Mouse (Mus musculus) embryonic facial prominence, embryonic 11.5 days (tissue): Measurements from ENCODE around the gene Hoxa4. TPM values are rescaled to one million over a fixed set of nuclear protein-coding genes. Genes with fewer than 3 reads are reported as not detected.

Source experiments
- ATAC-seq: fragments of 200-750 bp; cut with Nextera tagmentation; replicated peaks from 2 replicates; pipeline ENCODE4 v1.8.0; 2017; ENCODE audit warnings: low read depth; ENCODE audit not compliant: insufficient number of reproducible peaks, low FRiP score, low TSS enrichment
- DNase-seq: peaks from one replicate; pipeline ENCODE4 v3.0.0-alpha.2; 2015; ENCODE audit warnings: low spot score
- H3K27ac ChIP-seq: fragments of 300-500 bp; sonication (generic); replicated peaks from 2 replicates; pipeline ENCODE4 v1.5.1; 2014; ENCODE audit warnings: mild to moderate bottlenecking, low read depth, low read length, control low read depth
- H3K27me3 ChIP-seq: fragments of 300-500 bp; sonication (generic); 2 replicates; pipeline ENCODE4 v1.6.1; 2014; ENCODE audit warnings: mild to moderate bottlenecking, low read length, moderate library complexity, mixed read lengths; ENCODE audit not compliant: control insufficient read depth, insufficient read depth
- H3K36me3 ChIP-seq: fragments of 300-500 bp; sonication (generic); replicated peaks from 2 replicates; pipeline ENCODE4 v1.6.1; 2014; ENCODE audit warnings: low read depth, mild to moderate bottlenecking, low read length, moderate library complexity, mixed read lengths; ENCODE audit not compliant: control insufficient read depth, insufficient read depth
- H3K4me1 ChIP-seq: fragments of 300-500 bp; sonication (generic); 2 replicates; pipeline ENCODE4 v1.6.1; 2014; ENCODE audit warnings: low read length, mixed read lengths; ENCODE audit not compliant: control insufficient read depth, insufficient read depth
- H3K4me2 ChIP-seq: fragments of 300-500 bp; sonication (generic); 2 replicates; pipeline ENCODE4 v1.6.1; 2014; ENCODE audit warnings: low read depth, mild to moderate bottlenecking, control low read depth, low read length, moderate library complexity
- H3K4me3 ChIP-seq: fragments of 300-500 bp; sonication (generic); 2 replicates; pipeline ENCODE4 v1.5.1; 2014; ENCODE audit warnings: low read depth, low read length, control low read depth
- H3K9ac ChIP-seq: fragments of 300-500 bp; sonication (generic); replicated peaks from 2 replicates; pipeline ENCODE4 v1.6.1; 2014; ENCODE audit warnings: mild to moderate bottlenecking, control low read depth, low read length
- H3K9me3 ChIP-seq: fragments of 300-500 bp; sonication (generic); replicated peaks from 2 replicates; pipeline ENCODE4 v1.6.1; 2016; ENCODE audit warnings: mild to moderate bottlenecking, low read length, inconsistent platforms, mixed read lengths; ENCODE audit not compliant: control insufficient read depth
- WGBS: fragments of 180-500 bp; shearing (Covaris S2); extraction: QIAGEN DNeasy Blood & Tissue Kit; methylation state at CpG from one replicate; pipeline ENCODE4 v1.1.7; 2014; 5-methylcytosine and 5-hydroxymethylcytosine counted together
- polyA plus RNA-seq: library from polyadenylated mRNA; unstranded; fragments of >200 nt; fragmentation: Nextera tagmentation; extraction: Ambion mirVana; gene quantifications from 2 replicates; pipeline ENCODE4 v1.2.1, GENCODE M21; 2014

Hoxa4 gene
- polyA plus RNA-seq, 1 experiment from 2014 or later, result 0.34 TPM

DNA sequence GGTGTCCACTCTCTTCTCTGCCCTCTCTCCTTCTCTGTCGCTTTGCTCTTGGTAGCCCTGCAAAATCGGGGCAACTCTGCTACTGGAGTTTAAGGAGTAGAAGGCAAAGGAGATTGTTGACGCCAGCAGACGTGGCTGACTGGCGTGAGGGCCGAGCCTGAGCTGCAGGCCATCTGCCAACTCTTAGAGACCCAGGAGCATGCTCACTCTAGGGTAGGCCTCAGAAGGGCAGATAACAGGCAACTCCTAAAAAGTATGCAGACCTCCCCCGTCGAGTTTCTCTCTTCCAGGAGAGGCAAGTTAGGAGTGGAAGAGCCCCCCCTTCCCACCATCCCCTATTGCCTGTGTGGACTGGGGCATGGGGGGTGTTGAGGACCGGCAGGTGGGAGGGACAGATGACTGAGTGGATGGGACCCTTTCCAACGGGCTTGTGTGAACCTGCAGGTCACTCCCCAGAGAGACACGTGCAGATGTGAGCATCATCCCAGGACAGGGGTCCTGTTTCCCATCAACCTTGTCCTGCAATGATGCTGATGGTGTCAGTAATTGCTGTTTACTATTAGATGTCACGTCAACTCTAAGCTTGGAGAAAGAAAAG is 32.3 kb downstream of the Hoxa4 start:
- ATAC-seq, result peak; percentile 18; the same call in 1 of the 2 replicates
- H3K9ac ChIP-seq, result no peak overlapping the region
- 4% methylated on average over 12 of the region's 12 CpGs for WGBS

DNA sequence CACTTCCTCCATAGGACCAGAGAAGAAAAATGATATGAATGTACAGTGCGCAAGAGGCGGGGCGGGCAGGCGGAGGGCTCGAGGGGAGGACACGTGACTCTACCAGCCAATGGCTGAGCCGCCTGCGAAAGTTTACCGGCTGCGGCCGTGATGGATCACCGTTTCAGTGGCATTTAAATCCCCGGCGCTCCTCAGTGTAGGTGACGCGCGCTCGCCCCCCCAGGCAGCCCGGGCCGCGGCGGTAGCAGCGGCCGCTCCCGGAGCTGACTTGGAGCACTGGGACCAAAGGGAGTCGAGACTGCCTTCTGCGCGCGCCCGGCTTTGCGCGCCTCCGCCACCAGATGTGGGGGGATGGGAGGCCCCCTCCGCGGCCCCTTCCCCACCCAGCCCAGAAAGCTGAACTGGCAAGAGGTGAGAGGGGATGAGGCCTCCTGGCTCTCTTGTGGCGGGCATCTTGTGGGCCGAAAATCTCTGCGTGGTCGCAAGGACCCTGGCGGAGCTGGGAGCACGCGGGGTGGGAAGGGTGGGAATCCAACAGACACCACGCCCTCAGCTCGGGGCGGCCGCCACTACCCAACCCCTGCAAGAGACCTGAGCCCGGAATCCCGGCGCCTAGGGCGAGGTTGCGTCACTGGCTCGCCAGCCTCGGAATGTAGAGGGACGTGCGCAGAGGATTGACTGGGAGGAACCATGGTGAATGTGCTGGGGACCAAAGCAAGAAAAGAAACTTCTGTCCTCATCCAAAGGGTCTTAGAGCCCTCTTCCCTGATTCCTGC is 33.1 kb downstream of the Hoxa4 start, which contains the start of gene Hoxa1:
Gene Hoxa1, minus strand, starts transcription at position 42 of the 776 bp plus-strand sequence.
- ATAC-seq (peak; percentile 73), DNase-seq (peak; percentile 83)
- WGBS, result under 1% methylated on average over 55 of the region's 55 CpGs
- Histone ChIP-seq H3K27ac (no peak within 1 kb of the TSS), H3K9me3 (no peaks in the 10 kb centered on the region), H3K9ac (peak within 1 kb of the TSS; percentile 50), H3K27me3 (peaks cover 77% of the 10 kb centered on the region), H3K4me2 (peak within 1 kb of the TSS; percentile 99), H3K4me1 (no peaks in the 10 kb centered on the region; the same call in 1 of the 2 replicates), H3K36me3 (no peaks in the 10 kb centered on the region), H3K4me3 (peak within 1 kb of the TSS; percentile 58)

More for the DNA sequence above, 32.3 kb downstream of the Hoxa4 start:
- Histone ChIP-seq H3K4me3 (peak overlapping the region; percentile 58), H3K4me2 (peak overlapping the region; percentile 99), H3K27me3 (peaks cover 79% of the 10 kb centered on the region), H3K4me1 (no peaks in the 10 kb centered on the region; the same call in 1 of the 2 replicates), H3K36me3 (no peaks in the 10 kb centered on the region), H3K9me3 (no peaks in the 10 kb centered on the region), H3K27ac (no peak overlapping the region)
- no peak for DNase-seq

DNA sequence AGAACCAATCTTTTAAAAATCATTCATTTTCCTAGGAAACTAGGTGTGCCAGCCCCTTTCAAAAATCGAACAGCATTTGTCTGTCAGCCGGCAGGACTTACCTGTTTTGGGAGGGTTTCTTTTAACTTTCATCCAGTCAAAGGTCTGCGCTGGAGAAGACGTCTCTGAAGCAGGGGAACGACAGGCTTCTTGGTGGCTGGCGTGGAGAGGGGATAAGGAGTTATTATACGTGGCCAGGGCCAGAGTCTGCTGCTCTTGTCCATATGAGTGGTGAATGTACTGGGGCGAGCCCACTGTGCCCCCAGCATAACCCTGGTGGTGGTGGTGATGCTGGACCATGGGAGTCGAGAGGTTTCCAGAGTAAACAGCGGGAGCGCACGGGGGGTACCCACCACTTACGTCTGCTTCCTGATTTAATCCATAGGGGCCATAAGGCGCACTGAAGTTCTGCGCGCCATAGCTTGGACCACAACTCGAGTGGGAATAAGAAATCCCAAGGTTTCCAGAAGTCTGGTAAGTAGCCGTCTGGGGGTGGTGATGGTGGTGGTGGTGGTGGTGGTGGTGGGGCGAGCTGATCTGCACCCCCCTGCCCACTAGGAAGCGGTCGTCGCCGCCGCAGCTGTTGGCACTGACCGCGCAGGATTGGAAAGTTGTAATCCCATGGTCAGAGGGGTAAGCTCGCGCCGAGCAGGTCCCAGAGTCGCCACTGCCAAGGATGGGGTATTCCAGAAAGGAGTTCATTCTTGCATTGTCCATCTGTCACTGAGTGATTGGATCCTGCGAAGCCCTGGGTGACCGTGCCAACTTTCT is 33.9 kb downstream of the Hoxa4 start:
- H3K4me1 ChIP-seq, result no peaks in the 10 kb centered on the region; the same call in 1 of the 2 replicates
- peaks cover 75% of the 10 kb centered on the region for H3K27me3 ChIP-seq
- ATAC-seq, result no peak; the same call in 1 of the 2 replicates
- 2% methylated on average over 32 of the region's 32 CpGs for WGBS
- no peaks in the 10 kb centered on the region for H3K36me3 ChIP-seq
- H3K27ac ChIP-seq, result no peak overlapping the region
- H3K4me3 ChIP-seq, result no peak overlapping the region
- DNase-seq, result peak; percentile 2
- no peaks in the 10 kb centered on the region for H3K9me3 ChIP-seq
- H3K9ac ChIP-seq, result no peak overlapping the region
- no peak overlapping the region; the same call in none of the 2 replicates for H3K4me2 ChIP-seq

DNA sequence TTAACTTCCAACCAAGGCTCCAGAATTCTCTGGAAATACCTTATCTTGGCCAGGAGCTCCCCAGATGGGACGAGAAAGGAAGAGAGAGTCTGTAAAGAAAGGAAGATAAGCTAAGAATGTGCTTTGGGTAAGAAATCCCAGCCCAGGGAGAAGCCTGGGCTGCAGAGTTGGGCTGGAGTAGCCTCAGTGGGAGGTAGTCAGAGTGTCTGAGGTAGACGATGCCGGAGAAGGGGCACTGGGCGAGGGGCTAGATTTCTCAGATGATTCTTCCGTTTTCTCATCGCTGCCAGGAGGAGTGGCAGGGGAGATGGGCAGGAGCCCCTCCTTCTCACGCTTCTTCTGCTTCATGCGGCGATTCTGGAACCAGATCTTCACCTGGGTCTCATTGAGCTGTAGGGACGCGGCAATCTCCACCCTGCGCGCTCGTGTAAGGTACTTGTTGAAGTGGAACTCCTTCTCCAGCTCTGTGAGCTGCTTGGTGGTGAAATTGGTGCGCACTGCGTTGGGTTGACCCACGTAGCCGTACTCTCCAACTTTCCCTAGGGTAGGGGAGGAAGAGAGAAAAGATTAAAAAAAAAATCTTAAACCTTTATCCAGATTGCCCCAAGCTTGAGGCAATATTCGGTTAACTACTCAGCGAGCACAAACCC is 34.9 kb downstream of the Hoxa4 start:
- no peak overlapping the region for H3K4me3 ChIP-seq
- 1% methylated on average over 20 of the region's 20 CpGs for WGBS
- ATAC-seq (no peak), DNase-seq (no peak)
- H3K9me3 ChIP-seq, result no peaks in the 10 kb centered on the region
- no peaks in the 10 kb centered on the region for H3K36me3 ChIP-seq
- no peak overlapping the region for H3K27ac ChIP-seq
- H3K27me3 ChIP-seq, result peaks cover 84% of the 10 kb centered on the region
- H3K4me2 ChIP-seq, result no peak overlapping the region
- H3K4me1 ChIP-seq, result no peaks in the 10 kb centered on the region; the same call in 1 of the 2 replicates
- H3K9ac ChIP-seq, result no peak overlapping the region

DNA sequence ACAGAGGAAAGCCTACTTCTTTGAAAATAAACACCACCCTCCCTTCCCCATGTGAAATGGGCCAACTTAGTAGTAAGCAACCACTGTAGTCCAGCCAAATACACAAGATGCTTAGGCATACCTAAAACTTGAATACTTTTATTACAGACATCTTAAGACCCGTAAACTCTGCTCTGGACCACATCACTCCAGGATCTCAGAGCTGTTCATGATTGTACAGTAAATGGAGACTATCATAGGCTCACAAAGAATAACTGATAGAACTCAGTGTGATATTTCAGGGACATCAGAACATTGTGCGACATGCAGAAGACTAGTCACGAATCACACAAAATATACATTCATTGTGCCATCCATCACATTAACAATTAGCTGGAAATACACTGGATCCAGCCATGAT is 36.1 kb downstream of the Hoxa4 start:
- DNase-seq (no peak), ATAC-seq (no peak)
- no peaks in the 10 kb centered on the region for H3K36me3 ChIP-seq
- no peak overlapping the region for H3K4me3 ChIP-seq
- peaks cover 85% of the 10 kb centered on the region for H3K27me3 ChIP-seq
- H3K9ac ChIP-seq, result no peak overlapping the region
- H3K4me2 ChIP-seq, result no peak overlapping the region
- 38% methylated on average over 3 of the region's 3 CpGs for WGBS
- peaks cover 2% of the 10 kb centered on the region; the same call in 1 of the 2 replicates for H3K4me1 ChIP-seq
- no peak overlapping the region for H3K27ac ChIP-seq
- H3K9me3 ChIP-seq, result no peaks in the 10 kb centered on the region

DNA sequence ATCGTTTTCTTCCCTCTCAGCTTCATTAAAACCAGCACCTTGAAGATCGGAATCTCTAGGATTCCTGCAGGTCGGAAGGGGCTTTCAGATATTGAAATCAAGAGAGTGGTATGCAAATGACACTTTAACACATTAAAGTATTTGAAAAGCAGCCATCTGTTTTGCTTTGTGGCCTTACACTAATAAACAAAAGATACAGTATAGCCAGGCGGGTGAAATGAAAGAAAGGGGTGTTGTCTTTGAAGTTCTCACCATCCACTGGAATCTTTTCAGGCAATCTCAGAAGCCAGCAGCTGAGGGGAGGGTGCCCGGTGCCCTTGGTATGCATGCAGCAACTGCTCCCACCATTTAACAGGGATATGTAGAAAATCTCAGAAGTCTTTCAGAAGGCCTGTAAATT is 37.5 kb downstream of the Hoxa4 start:
- no peak overlapping the region for H3K4me2 ChIP-seq
- WGBS, result 6% methylated on average over 5 of the region's 5 CpGs
- no peaks in the 10 kb centered on the region for H3K36me3 ChIP-seq
- DNase-seq (no peak), ATAC-seq (no peak)
- no peak overlapping the region for H3K27ac ChIP-seq
- peaks cover 83% of the 10 kb centered on the region for H3K27me3 ChIP-seq
- no peak overlapping the region for H3K4me3 ChIP-seq
- no peaks in the 10 kb centered on the region for H3K9me3 ChIP-seq
- H3K4me1 ChIP-seq, result peaks cover 3% of the 10 kb centered on the region; the same call in 1 of the 2 replicates
- no peak overlapping the region for H3K9ac ChIP-seq

DNA sequence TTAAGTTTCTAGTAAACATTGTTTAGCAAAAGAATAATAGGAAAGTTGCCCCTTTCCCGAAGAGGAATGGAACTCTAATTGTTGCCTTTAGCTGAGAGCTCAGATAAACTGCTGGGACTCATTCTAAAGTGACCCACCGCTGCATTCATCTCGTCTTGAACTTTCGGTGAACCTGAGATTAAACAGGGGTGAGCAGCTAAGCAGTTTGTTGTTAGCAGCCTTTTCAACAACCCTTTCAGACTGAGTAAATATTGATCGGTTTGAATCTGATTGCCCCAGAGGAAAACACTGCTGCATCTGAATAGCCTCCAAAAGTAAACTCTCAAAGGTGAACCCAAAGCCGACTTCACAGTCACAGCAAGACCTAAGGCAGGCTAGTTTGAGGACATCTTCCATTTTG is 38.3 kb downstream of the Hoxa4 start:
- H3K9ac ChIP-seq, result no peak overlapping the region
- no peak overlapping the region for H3K4me3 ChIP-seq
- peaks cover 76% of the 10 kb centered on the region for H3K27me3 ChIP-seq
- peak; percentile 24 for DNase-seq
- H3K27ac ChIP-seq, result no peak overlapping the region
- ATAC-seq, result no peak
- under 1% methylated on average over 6 of the region's 6 CpGs for WGBS
- H3K4me2 ChIP-seq, result no peak overlapping the region
- H3K4me1 ChIP-seq, result 0 out of 2 replicates have a peak, but pooled peaks cover 3% of the 10 kb centered on the region
- H3K9me3 ChIP-seq, result no peaks in the 10 kb centered on the region
- no peaks in the 10 kb centered on the region for H3K36me3 ChIP-seq
